Mouse (Mus musculus): ENCODE results near the gene Mettl13.

Gene Mettl13

GRCm38 (mm10) chr1:162532330-162532729 is 16.0 kb downstream of the Mettl13 start:
- no peak for DNase-seq (ENCODE audit: low spot score)

- DNase-seq (ENCODE audit: low spot score), result peak; percentile 15
Measured at GRCm38 (mm10) chr1:162531584-162531983, 16.8 kb downstream of the Mettl13 start.

GRCm38 (mm10) chr1:162530666-162531065 is 17.7 kb downstream of the Mettl13 start:
- DNase-seq (ENCODE audit: low spot score), result no peak

GRCm38 (mm10) chr1:162529651-162530050 is 18.7 kb downstream of the Mettl13 start:
- no peak for DNase-seq (ENCODE audit: low spot score)

GRCm38 (mm10) chr1:162515116-162515515 is 33.2 kb downstream of the Mettl13 start:
- no peak for DNase-seq (ENCODE audit: low spot score)

GRCm38 (mm10) chr1:162510013-162510356 is 38.4 kb downstream of the Mettl13 start:
- DNase-seq (ENCODE audit: low spot score), result no peak

GRCm38 (mm10) chr1:162509329-162510012 is 38.9 kb downstream of the Mettl13 start:
- no peak for DNase-seq (ENCODE audit: low spot score)

- no peak for DNase-seq (ENCODE audit: low spot score)
Measured at GRCm38 (mm10) chr1:162508211-162509005, 39.9 kb downstream of the Mettl13 start.

GRCm38 (mm10) chr1:162506516-162506915 is 41.8 kb downstream of the Mettl13 start:
- no peak for DNase-seq (ENCODE audit: low spot score)

GRCm38 (mm10) chr1:162505649-162506048 is 42.7 kb downstream of the Mettl13 start:
- DNase-seq (ENCODE audit: low spot score), result no peak

Data from T-cell, adult 2 months (primary cell).